Mouse (Mus musculus) embryonic facial prominence, embryonic 10.5 days (tissue): ENCODE measurements around the gene Wdr76. TPM values are rescaled to one million over a fixed set of nuclear protein-coding genes. Genes with fewer than 3 reads are reported as not detected.

Source experiments
- DNase-seq: peaks from one replicate; pipeline ENCODE4 v3.0.0-alpha.2; 2017; ENCODE audit warnings: low spot score
- H3K27ac ChIP-seq: fragments of 300-500 bp; sonication (generic); replicated peaks from 2 replicates; pipeline ENCODE4 v1.5.1; 2016; ENCODE audit warnings: mild to moderate bottlenecking
- H3K27me3 ChIP-seq: fragments of 300-500 bp; sonication (generic); replicated peaks from 2 replicates; pipeline ENCODE4 v1.6.1; 2016; ENCODE audit warnings: low read depth, mild to moderate bottlenecking; ENCODE audit not compliant: poor library complexity, severe bottlenecking
- H3K36me3 ChIP-seq: fragments of 300-500 bp; sonication (generic); replicated peaks from 2 replicates; pipeline ENCODE4 v1.6.1; 2016; ENCODE audit warnings: mild to moderate bottlenecking, moderate library complexity
- H3K4me1 ChIP-seq: fragments of 300-500 bp; sonication (generic); 2 replicates; pipeline ENCODE4 v1.6.1; 2016
- H3K4me3 ChIP-seq: fragments of 300-500 bp; sonication (generic); 2 replicates; pipeline ENCODE4 v1.5.1; 2016; ENCODE audit warnings: mild to moderate bottlenecking, moderate library complexity
- H3K9me3 ChIP-seq: fragments of 300-500 bp; sonication (generic); 2 replicates; pipeline ENCODE4 v1.6.1; 2016; ENCODE audit warnings: mild to moderate bottlenecking
- WGBS: fragments of 180-500 bp; shearing (Covaris S2); methylation state at CpG from one replicate; pipeline ENCODE4 v1.1.7; 2016; 5-methylcytosine and 5-hydroxymethylcytosine counted together
- polyA plus RNA-seq: library from polyadenylated mRNA; unstranded; fragments of >200 nt; fragmentation: Nextera tagmentation; extraction: Ambion mirVana; gene quantifications from 2 replicates; pipeline ENCODE4 v1.2.1, GENCODE M21; 2016

Gene Wdr76
- polyA plus RNA-seq, 1 experiment from 2014 or later = 10.8 TPM

DNA sequence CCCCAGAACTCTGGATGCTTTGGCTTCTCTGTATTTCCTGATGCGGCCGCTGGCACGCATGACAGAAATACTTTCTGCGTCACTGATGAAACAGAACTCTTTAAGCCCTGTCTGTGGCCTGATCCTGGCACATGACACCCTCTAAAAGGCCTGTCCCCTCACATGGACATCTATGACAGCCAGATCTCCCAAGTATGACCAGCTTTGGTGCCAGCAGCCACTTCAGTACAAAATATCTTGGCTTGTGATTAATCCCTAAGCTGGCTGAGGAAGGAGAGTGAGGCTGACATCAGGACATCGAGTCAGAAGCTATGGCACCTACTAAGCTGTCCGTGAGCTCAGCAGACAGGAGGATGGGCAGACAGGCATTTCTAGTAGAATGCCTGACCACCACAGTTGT lies 43.1 kb downstream of the Wdr76 start:
- H3K27me3 ChIP-seq = no peaks in the 10 kb centered on the region
- H3K36me3 ChIP-seq = peaks cover 57% of the 10 kb centered on the region
- WGBS = 97% methylated on average over 6 of the region's 6 CpGs
- H3K4me1 ChIP-seq = peaks cover 9% of the 10 kb centered on the region
- H3K9me3 ChIP-seq = no peaks in the 10 kb centered on the region
- no peak for DNase-seq
- no peak overlapping the region for H3K27ac ChIP-seq
- H3K4me3 ChIP-seq = no peak overlapping the region

DNA sequence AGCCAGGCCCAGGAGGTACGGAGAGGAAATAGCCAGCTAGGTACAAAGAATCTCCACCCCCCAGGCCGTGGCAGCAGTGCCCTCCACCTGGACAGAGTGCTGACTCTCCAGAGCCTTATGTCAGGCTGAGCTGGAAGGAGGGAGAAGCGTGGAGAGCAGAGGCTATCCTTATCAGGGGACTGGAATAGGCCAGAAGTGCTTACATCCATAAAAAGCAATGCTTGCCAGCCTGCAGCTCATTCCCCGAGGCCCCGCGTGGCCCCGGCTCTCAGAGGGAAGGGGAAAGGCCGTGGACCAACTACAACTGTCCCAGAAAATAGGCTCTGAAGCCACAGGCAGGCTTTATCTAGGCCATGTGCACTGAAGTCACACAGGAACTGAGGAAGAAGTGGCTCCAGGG lies 44.7 kb downstream of the Wdr76 start:
- Histone ChIP-seq H3K4me3 (no peak overlapping the region), H3K27ac (peak overlapping the region; percentile 7; the same call in 1 of the 2 replicates), H3K36me3 (peaks cover 42% of the 10 kb centered on the region)

DNA sequence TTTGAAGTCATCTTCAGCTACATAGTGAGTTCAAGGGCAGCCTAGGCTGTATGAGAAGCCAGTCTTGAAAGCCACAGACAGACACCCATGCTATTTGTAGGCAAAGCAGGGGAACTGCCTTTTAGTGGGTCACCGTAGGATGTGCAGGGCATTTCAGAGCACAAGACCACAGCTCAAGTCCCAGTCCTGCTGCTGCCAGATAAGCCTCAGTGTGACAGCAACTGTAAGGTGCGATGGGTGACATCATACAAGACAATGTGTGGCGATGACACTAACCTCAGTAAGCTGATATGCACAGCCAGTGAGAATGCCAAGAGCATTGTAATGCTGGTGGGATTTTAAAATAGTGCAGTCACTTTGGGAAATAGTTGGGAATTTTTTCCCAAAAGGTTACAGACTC lies 56.6 kb downstream of the Wdr76 start:
- Histone ChIP-seq H3K27me3 (no peaks in the 10 kb centered on the region), H3K9me3 (no peaks in the 10 kb centered on the region), H3K4me3 (no peak overlapping the region), H3K36me3 (no peaks in the 10 kb centered on the region; the same call in 1 of the 2 replicates), H3K27ac (no peak overlapping the region), H3K4me1 (0 out of 2 replicates have a peak, but pooled peaks cover 3% of the 10 kb centered on the region)
- no peak for DNase-seq
- 97% methylated on average over 3 of the region's 3 CpGs for WGBS

More for the DNA sequence above, 44.7 kb downstream of the Wdr76 start:
- DNase-seq = no peak
- H3K4me1 ChIP-seq = peaks cover 12% of the 10 kb centered on the region
- H3K9me3 ChIP-seq = no peaks in the 10 kb centered on the region
- 86% methylated on average over 8 of the region's 8 CpGs for WGBS
- H3K27me3 ChIP-seq = no peaks in the 10 kb centered on the region

DNA sequence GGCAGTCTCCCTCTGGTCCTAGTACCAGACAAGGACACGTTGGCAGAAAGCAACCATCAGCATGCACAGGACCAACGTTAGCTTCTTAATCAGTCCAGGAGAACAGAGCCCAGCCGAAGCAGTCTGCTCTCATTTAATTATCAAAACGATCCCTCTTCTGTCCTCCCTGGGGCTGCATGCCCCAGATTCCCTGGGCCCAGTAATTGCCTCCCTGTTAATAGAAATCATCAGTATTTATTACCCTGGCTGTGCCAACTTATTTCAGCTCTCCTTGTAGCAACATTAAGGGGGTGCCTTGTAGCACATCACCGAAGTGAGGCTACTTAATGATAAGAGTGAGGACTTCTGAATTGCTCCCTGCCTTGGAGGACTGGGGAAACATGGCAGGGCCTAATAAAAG lies 59.4 kb downstream of the Wdr76 start:
- Histone ChIP-seq H3K36me3 (no peaks in the 10 kb centered on the region; the same call in 1 of the 2 replicates), H3K4me3 (no peak overlapping the region), H3K27me3 (no peaks in the 10 kb centered on the region), H3K27ac (no peak overlapping the region), H3K4me1 (peaks cover 7% of the 10 kb centered on the region; the same call in 1 of the 2 replicates), H3K9me3 (no peaks in the 10 kb centered on the region)
- WGBS = 65% methylated on average over 5 of the region's 5 CpGs
- no peak for DNase-seq

DNA sequence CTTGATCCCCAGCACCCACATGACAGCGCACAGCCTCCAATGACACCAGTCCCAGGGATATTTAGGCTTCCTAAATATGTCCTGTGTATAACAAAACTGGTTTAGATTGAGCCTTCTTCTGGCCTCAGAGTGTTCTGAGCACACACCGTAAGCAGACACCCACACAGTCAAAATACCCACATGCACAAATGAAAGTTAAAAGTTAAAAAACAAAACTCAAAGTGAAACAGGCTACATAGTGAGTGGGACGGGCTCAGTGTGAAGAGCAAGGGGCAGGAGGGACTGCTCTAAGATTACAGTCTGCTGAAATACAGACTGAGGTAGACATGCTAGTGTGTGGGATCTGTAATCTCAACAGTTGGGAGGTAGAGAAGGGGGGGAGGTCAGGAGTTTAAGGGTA lies 63.5 kb downstream of the Wdr76 start:
- Histone ChIP-seq H3K9me3 (no peaks in the 10 kb centered on the region), H3K27me3 (no peaks in the 10 kb centered on the region), H3K27ac (no peak overlapping the region), H3K36me3 (no peaks in the 10 kb centered on the region), H3K4me3 (no peak overlapping the region), H3K4me1 (peaks cover 16% of the 10 kb centered on the region; the same call in 1 of the 2 replicates)
- WGBS = 86% methylated on average over 3 of the region's 3 CpGs
- no peak for DNase-seq

DNA sequence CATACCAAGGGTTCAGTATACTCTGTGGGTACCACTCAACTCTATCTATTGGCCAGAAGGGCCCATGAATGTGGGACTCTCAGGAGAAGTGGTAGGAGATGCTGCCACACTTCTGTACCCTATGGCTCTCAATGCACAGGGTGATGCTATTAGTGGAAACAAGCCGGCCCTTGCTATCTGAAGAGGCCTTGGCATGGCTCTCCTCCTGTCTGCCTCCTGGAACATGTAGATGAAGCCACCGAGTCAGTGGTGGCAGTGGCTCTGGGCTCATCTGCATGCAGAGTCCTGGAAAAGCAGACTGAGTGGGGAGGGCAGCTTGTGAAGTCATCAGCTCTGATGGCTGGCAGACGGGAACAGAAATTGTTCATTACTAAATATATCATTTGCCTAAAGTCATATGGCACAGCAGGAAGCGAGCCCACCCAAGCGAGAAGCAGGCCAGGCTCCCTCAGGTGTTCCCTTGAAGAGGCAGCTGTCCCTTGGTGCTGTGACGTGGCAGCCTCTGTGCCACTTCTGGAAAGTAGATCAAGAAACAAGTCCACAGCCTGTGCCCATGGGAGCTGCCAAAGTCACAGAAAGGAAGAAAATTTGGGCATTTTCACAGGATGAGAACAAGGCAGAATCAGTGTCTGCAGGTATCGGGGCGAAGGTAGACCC lies 64.6 kb downstream of the Wdr76 start:
- DNase-seq = no peak
- no peak overlapping the region for H3K27ac ChIP-seq
- no peaks in the 10 kb centered on the region for H3K27me3 ChIP-seq
- WGBS = 76% methylated on average over 8 of the region's 8 CpGs
- H3K4me3 ChIP-seq = no peak overlapping the region
- peaks cover 19% of the 10 kb centered on the region; the same call in 1 of the 2 replicates for H3K4me1 ChIP-seq
- no peaks in the 10 kb centered on the region for H3K9me3 ChIP-seq
- H3K36me3 ChIP-seq = no peaks in the 10 kb centered on the region

DNA sequence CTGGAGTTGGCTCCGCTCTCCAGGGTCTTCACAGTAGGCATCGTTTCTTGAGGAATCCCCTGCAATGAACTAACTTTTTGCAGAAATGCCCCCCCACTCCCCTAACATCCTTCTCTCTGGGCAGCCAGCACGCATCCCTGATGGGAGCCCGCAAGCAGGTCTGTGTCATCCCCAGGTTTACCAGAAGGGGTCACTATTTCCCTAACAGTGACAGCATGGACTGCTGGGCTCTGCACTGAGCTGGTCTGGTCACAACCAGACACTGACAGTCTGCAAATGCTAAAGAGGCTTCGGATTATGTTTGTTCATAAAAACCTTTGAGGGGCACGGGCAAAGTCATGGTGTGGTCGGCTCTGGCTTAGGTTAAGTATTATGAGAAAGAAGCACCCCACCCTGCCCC lies 65.3 kb downstream of the Wdr76 start:
- H3K27ac ChIP-seq = no peak overlapping the region
- 21% methylated on average over 7 of the region's 7 CpGs for WGBS
- H3K36me3 ChIP-seq = no peaks in the 10 kb centered on the region
- H3K4me1 ChIP-seq = peaks cover 18% of the 10 kb centered on the region; the same call in 1 of the 2 replicates
- no peaks in the 10 kb centered on the region for H3K9me3 ChIP-seq
- no peak overlapping the region for H3K4me3 ChIP-seq
- DNase-seq = peak; percentile 85
- H3K27me3 ChIP-seq = no peaks in the 10 kb centered on the region

DNA sequence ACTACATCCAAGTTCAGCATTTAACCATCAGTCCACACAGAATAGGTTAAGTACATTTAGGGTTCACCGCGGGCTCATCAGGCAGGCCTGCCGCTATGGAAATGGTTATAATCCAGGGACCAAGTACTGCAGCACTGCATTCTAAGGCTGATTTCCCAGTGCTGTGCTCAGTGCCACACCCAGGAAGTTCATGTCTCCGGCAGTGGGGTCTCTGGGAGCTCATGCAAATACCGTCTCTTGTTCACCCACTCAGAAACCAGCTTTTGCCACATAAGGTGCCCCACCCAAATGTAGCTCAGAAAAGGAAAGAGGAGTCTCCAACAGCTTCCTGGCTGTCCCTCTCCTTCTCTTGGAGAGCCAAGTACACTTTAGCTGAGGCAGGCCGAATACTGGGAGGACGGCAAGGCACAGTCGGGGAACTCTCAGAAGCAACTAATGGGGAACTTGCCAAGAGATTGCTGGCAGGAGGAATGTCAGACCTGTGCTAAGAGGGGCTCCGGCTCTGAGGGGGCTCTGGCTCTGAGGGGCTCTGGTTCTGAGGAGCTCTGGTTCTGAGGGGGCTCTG lies 67.6 kb downstream of the Wdr76 start:
- peaks cover 14% of the 10 kb centered on the region; the same call in 1 of the 2 replicates for H3K4me1 ChIP-seq
- no peaks in the 10 kb centered on the region for H3K27me3 ChIP-seq
- no peak overlapping the region for H3K27ac ChIP-seq
- no peak overlapping the region for H3K4me3 ChIP-seq
- no peaks in the 10 kb centered on the region for H3K9me3 ChIP-seq
- DNase-seq = no peak
- H3K36me3 ChIP-seq = no peaks in the 10 kb centered on the region
- WGBS = 83% methylated on average over 9 of the region's 9 CpGs

DNA sequence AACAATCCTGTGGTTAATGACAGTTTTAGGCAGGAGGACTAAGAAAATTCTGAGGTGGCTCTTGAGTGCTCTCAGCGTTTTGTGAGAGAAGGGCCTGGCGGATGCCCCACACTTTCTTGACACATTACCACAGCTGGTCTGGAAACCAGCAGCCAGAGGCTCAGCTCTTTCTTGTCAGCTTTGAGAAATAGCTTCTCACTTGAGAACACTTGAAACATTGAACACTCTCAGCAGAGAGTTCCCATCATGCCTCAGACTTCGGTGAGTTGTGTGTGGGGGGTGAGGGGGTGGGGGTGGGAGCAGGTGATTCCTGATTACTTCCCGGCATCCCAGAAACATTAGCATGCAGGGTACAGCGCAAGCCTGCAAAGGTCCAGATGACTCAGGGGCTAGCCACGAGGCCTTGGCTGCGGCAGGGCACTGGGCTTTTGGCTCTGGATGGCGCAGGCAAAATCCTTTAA lies 69.2 kb downstream of the Wdr76 start:
- Histone ChIP-seq H3K36me3 (no peaks in the 10 kb centered on the region), H3K27me3 (no peaks in the 10 kb centered on the region), H3K27ac (no peak overlapping the region), H3K4me1 (peaks cover 14% of the 10 kb centered on the region; the same call in 1 of the 2 replicates), H3K9me3 (no peaks in the 10 kb centered on the region), H3K4me3 (no peak overlapping the region)
- 75% methylated on average over 8 of the region's 8 CpGs for WGBS
- no peak for DNase-seq

DNA sequence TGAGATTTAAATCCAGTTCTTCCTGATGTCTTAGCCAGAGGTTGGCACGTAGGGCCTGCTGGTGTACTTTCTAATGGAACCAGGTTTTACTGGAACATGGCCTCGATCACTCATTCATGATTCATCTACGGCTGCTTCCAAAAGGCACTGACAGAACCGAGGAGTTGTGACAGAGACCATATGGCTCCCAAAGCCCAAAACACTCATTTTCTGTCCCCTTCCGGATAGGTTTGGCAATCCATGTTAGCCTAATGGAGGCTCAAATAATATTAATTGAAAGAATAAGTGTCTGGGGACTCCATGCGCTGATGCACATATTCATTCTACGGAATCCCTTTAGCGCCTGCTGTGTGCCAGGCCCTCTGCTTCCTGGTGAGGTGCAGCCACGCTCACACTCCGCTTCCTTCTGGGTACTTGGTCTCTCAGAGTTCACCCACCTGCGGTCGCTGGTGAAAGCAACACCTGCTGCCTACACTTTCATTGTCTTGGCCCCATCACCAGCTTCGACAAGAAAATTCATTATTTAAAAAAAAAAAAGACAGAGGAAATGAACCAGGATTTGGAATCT lies 76.4 kb downstream of the Wdr76 start:
- H3K27ac ChIP-seq = no peak overlapping the region
- DNase-seq = no peak
- peaks cover 11% of the 10 kb centered on the region for H3K27me3 ChIP-seq
- peaks cover 14% of the 10 kb centered on the region for H3K4me1 ChIP-seq
- H3K9me3 ChIP-seq = no peaks in the 10 kb centered on the region
- no peak overlapping the region for H3K4me3 ChIP-seq
- no peaks in the 10 kb centered on the region for H3K36me3 ChIP-seq
- 87% methylated on average over 13 of the region's 13 CpGs for WGBS

DNA sequence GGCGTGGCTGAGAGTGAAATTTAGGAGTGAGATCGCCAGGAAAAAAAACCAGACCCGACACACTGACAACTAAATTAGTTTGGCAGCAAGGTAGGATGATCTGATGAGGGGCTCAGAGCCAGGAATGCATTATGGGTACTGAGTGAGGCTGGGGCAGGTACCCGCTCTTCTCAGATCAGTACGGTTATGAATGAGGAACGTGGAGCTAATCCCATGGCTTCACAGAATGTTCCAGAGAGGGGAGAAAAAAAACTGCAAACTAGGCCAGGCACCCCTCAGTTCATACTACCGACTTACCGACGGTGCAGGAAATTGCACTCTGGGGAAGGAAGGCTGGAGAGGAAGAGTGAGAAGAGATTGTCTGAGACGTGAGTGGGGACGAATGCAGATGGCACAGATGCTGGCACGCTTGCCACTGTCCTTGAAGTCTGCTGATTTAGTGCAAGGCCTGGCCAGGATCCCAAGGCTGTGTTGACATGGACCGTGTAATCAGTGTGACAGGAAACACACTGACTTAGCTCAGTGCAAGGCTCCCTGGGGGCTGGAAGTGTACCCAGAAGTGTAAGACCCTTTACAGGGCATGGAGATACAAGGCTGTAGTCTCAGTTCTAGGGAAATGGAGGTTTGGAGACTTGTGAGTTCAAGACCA lies 77.1 kb downstream of the Wdr76 start:
- Histone ChIP-seq H3K27me3 (peaks cover 11% of the 10 kb centered on the region), H3K4me1 (peaks cover 21% of the 10 kb centered on the region), H3K9me3 (no peaks in the 10 kb centered on the region), H3K4me3 (no peak overlapping the region), H3K36me3 (no peaks in the 10 kb centered on the region), H3K27ac (no peak overlapping the region)
- no peak for DNase-seq
- WGBS = 73% methylated on average over 13 of the region's 13 CpGs

DNA sequence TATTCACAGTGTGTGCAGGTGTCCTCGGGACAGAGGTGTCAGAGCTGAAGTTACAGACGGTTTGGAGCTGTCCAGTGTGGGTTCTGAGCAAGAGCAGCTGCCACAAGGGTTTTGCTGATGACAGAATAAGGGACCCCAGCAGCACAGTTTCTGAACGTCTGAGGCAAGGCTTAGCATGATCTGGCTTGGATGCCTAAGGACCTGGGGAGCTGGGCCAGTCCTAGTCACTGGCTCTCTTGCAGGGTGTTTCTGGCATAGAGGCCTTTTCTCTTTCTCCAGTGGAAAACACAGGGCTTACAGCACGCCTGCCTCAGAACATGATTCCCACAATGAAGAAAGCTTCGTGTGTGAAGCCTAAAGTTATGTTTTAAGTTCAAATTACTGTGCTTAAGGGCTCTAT lies 78.2 kb downstream of the Wdr76 start:
- no peaks in the 10 kb centered on the region for H3K9me3 ChIP-seq
- no peaks in the 10 kb centered on the region for H3K36me3 ChIP-seq
- peaks cover 11% of the 10 kb centered on the region for H3K27me3 ChIP-seq
- H3K4me3 ChIP-seq = no peak overlapping the region
- no peak for DNase-seq
- 73% methylated on average over 5 of the region's 5 CpGs for WGBS
- H3K27ac ChIP-seq = no peak overlapping the region
- peaks cover 27% of the 10 kb centered on the region for H3K4me1 ChIP-seq
